Mouse (Mus musculus) MEL (cell line): ENCODE measurements around the gene Kat8.

Experiments used
- CHD2 ChIP-seq: IDR thresholded peaks from 2 replicates; pipeline ENCODE4 v1.6.1; 2011; ENCODE audit warnings: low read length, improper control_type of control experiment
- CTCF ChIP-seq, 3 experiments: IDR thresholded peaks in 2 of 3; conservative IDR thresholded peaks in 1 of 3; 2 replicates each; pipeline ENCODE4 v1.5.1; 2011 to 2012; ENCODE audit warnings: low read length in 3 of 3, low read depth in 2 of 3, mild to moderate bottlenecking in 2 of 3, improper control_type of control experiment in 1 of 3, inconsistent platforms in 1 of 3, mixed read lengths in 1 of 3, moderate library complexity in 1 of 3; ENCODE audit not compliant: control insufficient read depth in 1 of 3, insufficient read depth in 1 of 3, poor library complexity in 1 of 3, severe bottlenecking in 1 of 3
- HCFC1 ChIP-seq: IDR thresholded peaks from 2 replicates; pipeline ENCODE4 v1.6.1; 2012; ENCODE audit warnings: low read depth, mild to moderate bottlenecking, inconsistent platforms, low read length, improper control_type of control experiment, moderate library complexity
- MEF2A ChIP-seq: IDR thresholded peaks from 2 replicates; pipeline ENCODE4 v1.6.1; 2014; ENCODE audit warnings: low read depth, mild to moderate bottlenecking, inconsistent platforms, low read length, improper control_type of control experiment; ENCODE audit not compliant: poor library complexity, insufficient replicate concordance, severe bottlenecking; ENCODE audit errors: extremely low read depth
- POLR2A ChIP-seq, 2 experiments: IDR thresholded peaks; 2 replicates each; pipeline ENCODE4 v1.6.1; 2011 to 2012; ENCODE audit warnings: low read length in 2 of 2, mild to moderate bottlenecking in 2 of 2, control low read depth in 1 of 2, improper control_type of control experiment in 1 of 2, low read depth in 1 of 2, moderate library complexity in 1 of 2; ENCODE audit not compliant: control insufficient read depth in 1 of 2, insufficient read depth in 1 of 2, poor library complexity in 1 of 2
- ZNF384 ChIP-seq: IDR thresholded peaks from 2 replicates; pipeline ENCODE4 v1.6.1; 2012; ENCODE audit warnings: low read depth, mild to moderate bottlenecking, inconsistent platforms, low read length, improper control_type of control experiment

DNA sequence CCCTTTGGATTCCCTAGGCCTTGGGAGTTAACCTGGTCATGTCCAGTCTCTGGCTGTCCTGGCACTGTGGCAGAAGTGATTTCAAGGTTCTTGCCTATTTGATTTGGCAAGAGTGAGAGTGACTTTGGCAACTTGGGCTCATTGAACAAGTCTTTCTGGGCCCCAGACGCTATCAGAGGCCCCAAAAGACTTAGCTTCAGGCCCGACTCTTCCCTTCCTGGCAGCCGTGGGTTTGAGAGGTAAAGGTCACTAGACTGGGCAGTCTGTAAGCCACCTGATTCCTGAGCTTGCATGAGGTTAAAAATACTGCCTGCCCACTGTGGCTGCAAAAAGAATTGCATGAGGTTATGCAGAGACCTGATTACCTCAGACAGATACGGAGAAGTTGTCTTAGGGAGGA is 3.7 kb upstream of the Kat8 start:
- TF ChIP-seq HCFC1 (no peak), CTCF (IDR thresholded peaks at IDR 0.05 in 2 of 3, conservative IDR thresholded peaks at IDR 0.05 in 1 of 3; ENCODE audit: control insufficient read depth in 1 of 3, insufficient read depth in 1 of 3, low read depth in 2 of 3, low read length in 3 of 3, poor library complexity in 1 of 3, severe bottlenecking in 1 of 3) (no peak), POLR2A (IDR thresholded peaks at IDR 0.05; ENCODE audit: control insufficient read depth in 1 of 2, insufficient read depth in 1 of 2, low read depth in 1 of 2, low read length in 2 of 2, poor library complexity in 1 of 2) (no peak), MEF2A (no peak), CHD2 (no peak), ZNF384 (no peak)
